ENCODE assay signal across 22 mouse cellular contexts in the genomic region with DNA sequence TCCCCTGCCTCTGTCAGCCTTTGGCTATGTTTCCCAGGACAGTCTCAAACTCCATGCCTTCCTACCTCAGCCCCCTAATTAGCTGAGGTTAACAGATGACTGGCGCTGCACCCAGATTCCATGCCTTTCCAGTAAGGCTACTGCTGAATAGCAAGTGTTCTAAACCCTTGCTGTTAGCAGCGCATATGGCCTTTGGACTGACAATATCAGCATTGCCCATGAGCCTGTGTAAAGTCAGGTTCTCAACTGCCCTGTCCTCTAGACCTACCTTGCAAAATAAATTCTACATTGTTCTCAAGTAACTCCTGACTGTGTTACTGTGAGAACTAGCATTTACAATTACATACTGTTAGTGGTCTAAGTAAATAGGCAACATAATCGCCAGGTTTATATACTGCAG. TPM values are rescaled to one million over a fixed set of nuclear protein-coding genes. Genes with fewer than 3 reads are reported as not detected.
"Had no signal": no experiment of that assay in that cellular context is flagged by ENCODE, and none has a peak within 500 bp of the region (broad histone marks: within the 10 kb centered on the region; RNA-seq: fewer than 3 reads in every experiment).

No protein-coding gene starts in this region.

- H3K27ac ChIP-seq: lung, embryonic 15.5 days; macrophage; midbrain, embryonic 12.5 days; neural tube, embryonic 12.5 days; stomach, embryonic 15.5 days; stomach, postnatal 0 days had no signal

- DNase-seq: liver, postnatal 0 days; lung, adult 2 months; lung, postnatal 14 days; lung, postnatal 36 days; midbrain, embryonic 14.5 days; right cerebral cortex, postnatal 14 days; thymus, adult 2 months; thymus, postnatal 25 days; thymus, postnatal 4 days had no signal

- H3K27me3 ChIP-seq: lung, embryonic 15.5 days; midbrain, embryonic 12.5 days; neural tube, embryonic 12.5 days; stomach, embryonic 15.5 days had no signal

- H3K36me3 ChIP-seq: lung, embryonic 15.5 days; midbrain, embryonic 12.5 days; neural tube, embryonic 12.5 days; stomach, embryonic 15.5 days had no signal

- H3K9ac ChIP-seq: liver, postnatal 0 days; lung, embryonic 15.5 days; midbrain, embryonic 12.5 days; neural tube, embryonic 12.5 days; stomach, embryonic 15.5 days had no signal

- H3K4me3 ChIP-seq: lung, embryonic 15.5 days; megakaryocyte, embryonic 14.5 days; midbrain, embryonic 12.5 days; neural tube, embryonic 12.5 days; stomach, embryonic 15.5 days had no signal

- H3K4me1 ChIP-seq: megakaryocyte, embryonic 14.5 days; midbrain, embryonic 12.5 days; neural tube, embryonic 12.5 days; stomach, embryonic 15.5 days had no signal

- H3K9me3 ChIP-seq: lung, embryonic 15.5 days; midbrain, embryonic 12.5 days; neural tube, embryonic 12.5 days; stomach, embryonic 15.5 days had no signal

- ATAC-seq: liver, postnatal 0 days; lung, postnatal 0 days; midbrain, embryonic 16.5 days had no signal

- H3K4me2 ChIP-seq: lung, embryonic 15.5 days; midbrain, embryonic 12.5 days; neural tube, embryonic 12.5 days; stomach, embryonic 15.5 days had no signal

RNA-seq across cellular contexts. Expression of a gene that starts 3.9 kb away (rescaled TPM):
- total RNA-seq: megakaryocyte progenitor cell, adult 5-6 weeks; monocyte, adult 5-6 weeks; neutrophil, adult 5-6 weeks had no signal
- polyA plus RNA-seq: macrophage; midbrain, embryonic 14.5 days; spleen, adult 2 months had no signal
